Mouse (Mus musculus) layer of hippocampus, adult 9-10 months (tissue): ENCODE data around the gene Nod1.

Source experiments
- DNase-seq: peaks from one replicate; pipeline ENCODE4 v3.0.0; 2022; ENCODE audit warnings: low spot score

Nod1 gene

GRCm38 (mm10) chr6:54883424-54883823 is 89.0 kb downstream of the Nod1 start:
- no peak for DNase-seq

- no peak for DNase-seq
These were observed 92.3 kb downstream of the Nod1 start for GRCm38 (mm10) chr6:54880086-54880485.

- DNase-seq, result no peak
These were observed 93.9 kb downstream of the Nod1 start for GRCm38 (mm10) chr6:54878546-54878945.

- no peak for DNase-seq
These were observed 94.8 kb downstream of the Nod1 start for GRCm38 (mm10) chr6:54877651-54878050.

- no peak for DNase-seq
These were observed 95.6 kb downstream of the Nod1 start for GRCm38 (mm10) chr6:54876782-54877181.
